Mouse (Mus musculus) kidney, adult 2 months (tissue): Measurements from ENCODE around the gene Gstt2.

Source experiments
- CTCF ChIP-seq: fragments of 200-500 bp; conservative IDR thresholded peaks from 2 replicates; pipeline ENCODE4 v1.5.1; 2011; ENCODE audit warnings: low read depth, mild to moderate bottlenecking, control low read depth, low read length, moderate library complexity, mixed read lengths; ENCODE audit not compliant: insufficient read depth, insufficient read length
- POLR2A ChIP-seq: fragments of 200-500 bp; IDR thresholded peaks from one replicate; pipeline ENCODE4 v1.6.1; 2011; ENCODE audit warnings: low read depth, low read length, control low read depth

GRCm38 (mm10) chr10:75833456-75834080 lies 3.7 kb downstream of the Gstt2 start:
- TF ChIP-seq CTCF (no peak), POLR2A (no peak)
